Mouse (Mus musculus) cerebellum, adult (tissue): ENCODE measurements around the gene Tpcn2.

Experiments
- ATAC-seq: cut with Nextera tagmentation; 2 replicates; pipeline ENCODE4 v1.9.2; 2017; ENCODE audit warnings: mild to moderate bottlenecking, moderate library complexity, mixed read lengths; ENCODE audit not compliant: insufficient number of reproducible peaks, low FRiP score, low TSS enrichment

Tpcn2 gene

DNA sequence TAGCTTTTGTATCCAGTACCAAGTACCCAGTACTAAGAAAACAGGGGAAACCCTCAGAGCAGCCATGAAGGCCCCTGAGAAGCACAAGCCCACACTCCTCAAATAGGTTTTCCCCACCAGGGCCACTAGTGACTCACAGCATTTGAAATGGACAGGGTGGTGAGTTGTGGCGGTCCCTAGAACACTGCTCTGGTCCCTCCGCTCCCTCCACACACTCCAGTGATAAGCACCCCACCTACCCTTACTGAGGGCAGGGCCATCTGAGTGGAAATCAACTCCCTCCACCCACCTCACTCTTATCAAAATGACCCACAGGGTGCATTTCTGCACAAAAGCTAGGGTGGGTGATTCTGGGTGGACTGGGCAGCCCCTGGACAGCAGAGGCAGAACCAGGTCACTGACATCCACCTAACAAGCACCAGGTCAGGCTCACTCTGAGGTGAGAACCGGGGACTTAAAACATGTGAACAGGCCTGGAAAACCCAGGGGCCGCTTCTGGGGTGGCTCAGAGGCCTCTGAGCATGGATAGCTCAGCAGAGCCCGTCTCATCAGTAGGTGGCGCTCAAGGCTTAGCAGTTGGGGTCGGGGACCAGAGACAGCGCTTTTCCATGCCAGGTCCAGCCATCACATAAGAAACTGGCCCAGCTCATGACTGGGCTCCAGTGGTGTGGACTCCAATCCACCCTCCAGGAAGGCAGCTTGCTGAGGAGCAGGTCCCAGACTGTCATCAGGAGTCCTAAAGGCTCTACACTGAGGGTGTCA lies 30.9 kb downstream of the Tpcn2 start:
- ATAC-seq = peak; percentile 70

- no peak for ATAC-seq
These were observed 33.6 kb downstream of the Tpcn2 start for GRCm38 (mm10) chr7:145250225-145250624.

DNA sequence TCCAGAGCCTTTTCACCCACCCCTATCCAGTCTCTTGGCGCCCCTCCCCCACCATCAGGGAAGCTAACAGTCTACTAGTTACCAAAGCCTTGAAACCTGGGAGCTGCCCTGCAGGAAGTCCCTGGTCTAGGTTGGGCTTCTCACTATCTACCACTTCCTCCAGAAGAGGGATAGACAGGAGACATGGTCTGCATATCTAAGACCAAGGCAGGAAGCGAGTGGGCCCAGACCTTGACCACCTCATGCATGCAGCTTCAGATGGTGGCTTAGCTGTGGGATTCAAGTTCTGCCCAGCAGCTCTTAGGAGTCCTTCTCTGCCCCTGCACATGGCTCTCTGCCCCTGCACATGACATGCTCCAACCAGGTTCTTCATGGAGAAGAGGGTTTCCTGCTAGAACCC lies 34.9 kb downstream of the Tpcn2 start:
- no peak for ATAC-seq

DNA sequence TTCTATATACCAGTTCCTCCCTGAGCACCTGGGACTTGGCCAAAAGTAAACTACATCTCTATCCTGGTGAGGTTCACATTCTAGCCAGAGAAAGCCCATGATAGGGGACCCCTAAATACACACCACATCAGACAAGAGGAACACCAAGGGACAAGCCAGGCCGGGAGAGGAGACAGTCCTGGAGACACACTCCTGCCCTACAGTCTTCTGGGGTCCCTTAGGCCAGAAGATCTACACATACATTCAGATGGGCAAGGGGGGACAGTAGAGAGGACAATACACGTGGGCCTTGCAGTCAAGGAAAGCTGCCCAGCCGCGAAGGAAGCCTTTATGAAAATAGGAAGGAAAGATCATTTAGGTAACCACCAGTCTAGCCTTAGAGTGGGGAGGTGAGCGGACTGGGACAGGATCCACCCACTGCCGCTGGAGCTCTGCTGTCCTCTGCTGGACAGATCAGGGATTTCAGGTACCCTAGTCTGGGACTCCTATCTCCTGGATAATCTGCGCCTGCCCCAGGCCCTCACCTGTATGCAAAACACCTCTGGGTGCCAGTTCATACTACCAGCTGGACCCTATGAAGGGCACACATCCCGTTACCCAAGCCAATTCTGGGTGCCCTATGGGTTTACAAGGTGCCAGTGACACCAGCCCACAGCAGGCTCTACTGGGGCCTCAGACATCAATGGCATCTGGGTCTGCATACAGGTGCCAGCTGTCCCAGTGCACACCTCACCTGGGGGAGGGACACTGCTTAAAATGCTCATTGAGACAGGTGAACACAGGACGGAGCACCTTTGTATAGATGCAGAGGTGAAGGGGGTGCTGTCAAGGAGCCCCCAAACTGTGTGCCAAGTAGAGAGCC lies 40.7 kb downstream of the Tpcn2 start:
- ATAC-seq = peak; percentile 67

DNA sequence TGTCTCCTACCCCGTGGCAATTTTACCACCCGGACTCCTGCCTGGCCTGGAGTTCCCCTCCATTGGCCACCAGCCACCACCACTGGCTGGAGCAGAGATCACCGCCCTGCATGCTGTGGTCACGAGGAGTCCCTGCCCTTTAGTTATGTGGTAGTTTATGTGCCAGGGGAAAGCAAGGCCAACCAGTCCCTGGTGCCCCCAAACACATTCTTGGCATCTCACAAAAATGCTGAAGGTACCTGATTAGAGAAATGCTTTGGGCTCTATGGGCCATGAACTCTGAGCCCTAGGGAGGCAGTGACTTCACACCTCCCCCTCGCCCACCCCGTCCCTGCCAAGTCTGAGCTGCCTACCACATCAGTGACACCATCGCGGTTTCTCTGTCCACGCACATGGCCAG lies 41.8 kb downstream of the Tpcn2 start:
- no peak for ATAC-seq

DNA sequence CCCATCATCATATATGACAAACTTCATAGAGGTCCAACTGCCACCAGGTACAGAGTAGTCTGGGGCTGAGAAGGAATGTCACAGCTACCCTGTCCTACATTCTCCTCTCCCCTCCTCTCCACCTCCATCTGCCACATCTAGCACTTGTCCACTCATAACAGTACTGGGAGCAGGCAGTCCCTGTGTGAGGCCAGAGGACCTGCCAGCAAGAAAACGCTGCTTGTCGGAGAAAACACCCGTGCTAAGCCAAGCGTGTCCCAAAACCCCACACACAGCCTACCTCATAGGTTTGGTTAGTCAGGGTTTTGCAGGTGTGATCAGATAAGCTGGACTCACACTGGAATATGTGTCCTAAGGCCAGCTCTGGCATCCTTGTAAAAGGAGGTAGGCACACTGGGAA lies 42.9 kb downstream of the Tpcn2 start:
- peak; percentile 59 for ATAC-seq

- ATAC-seq = no peak
These were observed 43.9 kb downstream of the Tpcn2 start for GRCm38 (mm10) chr7:145239736-145240505.

DNA sequence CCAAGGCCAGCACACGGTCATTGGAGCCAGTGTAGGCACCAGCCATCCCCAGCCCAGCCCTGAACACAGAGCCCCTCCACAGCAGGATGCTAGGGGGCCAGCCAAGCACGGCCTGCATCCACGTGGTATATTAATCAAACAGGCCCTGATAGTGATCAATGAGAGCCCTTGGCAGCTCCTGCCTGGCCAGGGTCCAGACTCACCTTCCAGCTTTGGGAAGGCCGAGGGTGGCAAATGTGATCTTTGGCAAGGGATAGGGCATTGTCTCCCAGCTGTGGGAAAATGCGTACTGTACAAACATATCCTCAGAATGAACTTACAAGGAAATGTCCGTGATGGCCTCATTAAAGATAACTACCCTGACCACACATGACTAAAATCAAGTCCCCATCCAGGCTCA lies 44.7 kb downstream of the Tpcn2 start:
- no peak for ATAC-seq

- ATAC-seq = no peak
These were observed 48.7 kb downstream of the Tpcn2 start for GRCm38 (mm10) chr7:145234841-145235790.

GRCm38 (mm10) chr7:145231659-145232058 lies 52.2 kb downstream of the Tpcn2 start:
- ATAC-seq = no peak

DNA sequence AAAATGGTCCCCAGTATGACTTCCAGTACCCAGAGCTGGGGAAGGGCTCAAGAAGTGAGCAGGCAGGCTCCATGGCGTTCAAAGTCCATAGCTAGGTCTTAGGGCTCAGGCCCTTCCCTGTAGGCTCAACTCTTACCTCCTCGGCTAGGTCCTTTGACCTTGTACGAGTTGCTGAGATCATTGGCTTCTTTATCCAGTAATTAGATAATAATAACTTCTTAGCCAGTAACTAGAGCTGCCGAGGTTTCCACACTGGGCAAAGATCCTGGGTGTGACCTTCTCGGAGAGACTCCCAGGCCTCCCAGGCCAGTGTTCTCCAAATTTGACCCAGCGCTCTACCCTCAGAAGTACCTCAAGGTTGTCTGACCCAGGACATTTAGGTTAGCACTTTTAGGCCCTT lies 57.2 kb downstream of the Tpcn2 start:
- no peak for ATAC-seq

- no peak for ATAC-seq
These were observed 58.2 kb downstream of the Tpcn2 start for GRCm38 (mm10) chr7:145225626-145226025.

DNA sequence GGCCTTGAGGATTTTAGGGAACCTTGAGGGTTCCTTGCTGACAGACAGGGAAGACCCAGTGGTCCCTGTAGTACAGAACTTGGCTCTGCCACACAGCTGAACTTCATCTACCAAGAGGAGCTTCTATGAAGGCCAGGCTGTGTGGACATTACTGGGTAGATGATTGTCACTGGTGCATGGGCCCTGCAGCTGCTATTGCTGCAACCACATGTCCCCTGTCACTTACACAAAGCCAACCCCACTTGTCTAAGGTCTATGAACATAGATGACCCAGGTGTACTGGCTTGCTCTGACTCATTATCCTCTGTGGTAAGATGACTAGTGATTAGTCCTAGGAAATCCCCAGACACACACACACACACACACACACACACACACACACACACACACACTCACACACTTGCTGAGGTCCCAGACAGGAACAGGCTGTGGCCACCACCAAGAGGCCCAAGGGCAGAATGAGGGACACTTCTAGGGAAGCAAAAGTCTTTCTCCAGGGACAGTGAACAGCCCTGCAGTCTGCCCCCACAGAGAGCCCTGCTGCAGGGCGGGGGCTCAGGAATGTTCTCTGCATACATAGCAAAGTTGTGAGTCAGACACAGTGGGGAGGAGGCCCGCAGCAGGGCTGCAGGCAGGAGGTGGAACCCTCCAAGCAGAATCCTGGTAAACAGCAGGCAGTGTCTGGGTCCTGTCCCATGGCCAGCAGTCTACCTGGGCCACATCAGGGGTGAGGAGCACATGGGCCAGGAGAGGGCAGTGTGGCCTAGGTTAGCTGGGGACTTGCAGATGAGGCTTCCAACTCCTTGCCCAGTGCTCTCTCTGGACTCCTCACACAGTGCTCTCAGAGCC lies 61.7 kb downstream of the Tpcn2 start:
- peak; percentile 36; the same call in 1 of the 2 replicates for ATAC-seq

DNA sequence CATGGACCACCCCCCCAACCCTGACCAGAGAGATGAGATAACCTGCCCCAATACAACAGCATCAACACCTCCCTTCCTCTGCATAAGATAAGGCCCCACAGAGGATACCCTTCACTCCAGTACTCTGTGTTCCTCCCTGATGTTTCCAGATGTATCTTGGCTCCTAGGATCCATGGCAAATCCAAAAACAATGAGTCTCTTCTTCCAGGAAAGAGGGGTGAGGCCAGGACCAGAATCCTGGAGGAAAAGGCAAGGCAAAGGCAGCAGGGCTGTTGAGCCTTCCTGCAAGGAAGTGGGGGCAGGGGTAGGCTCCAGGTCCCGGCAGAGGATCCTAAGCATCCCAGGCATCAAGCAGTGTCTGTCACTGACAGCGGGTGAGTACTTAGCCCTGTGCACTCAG lies 62.5 kb downstream of the Tpcn2 start:
- ATAC-seq = no peak

- ATAC-seq = no peak
These were observed 64.4 kb downstream of the Tpcn2 start for GRCm38 (mm10) chr7:145219420-145219831.

DNA sequence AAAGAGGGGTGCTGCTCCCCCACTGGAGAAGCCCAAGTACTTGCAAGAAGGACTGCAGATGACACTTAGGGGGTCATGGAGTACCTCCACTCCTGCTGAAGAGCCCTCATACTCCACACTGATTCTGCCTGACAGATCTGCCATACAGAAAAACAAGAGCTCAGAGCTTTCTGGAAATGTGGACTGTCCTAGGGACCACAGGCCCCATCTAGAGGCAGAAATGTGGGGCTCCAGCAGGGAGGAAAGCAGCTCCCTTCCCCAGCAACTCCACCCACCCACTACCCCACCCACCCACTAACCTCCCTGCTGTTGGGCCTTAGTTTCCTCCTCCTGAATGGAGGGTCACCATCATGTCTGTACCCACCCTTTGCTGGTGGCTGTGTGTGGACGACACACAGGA lies 67.2 kb downstream of the Tpcn2 start:
- no peak for ATAC-seq

DNA sequence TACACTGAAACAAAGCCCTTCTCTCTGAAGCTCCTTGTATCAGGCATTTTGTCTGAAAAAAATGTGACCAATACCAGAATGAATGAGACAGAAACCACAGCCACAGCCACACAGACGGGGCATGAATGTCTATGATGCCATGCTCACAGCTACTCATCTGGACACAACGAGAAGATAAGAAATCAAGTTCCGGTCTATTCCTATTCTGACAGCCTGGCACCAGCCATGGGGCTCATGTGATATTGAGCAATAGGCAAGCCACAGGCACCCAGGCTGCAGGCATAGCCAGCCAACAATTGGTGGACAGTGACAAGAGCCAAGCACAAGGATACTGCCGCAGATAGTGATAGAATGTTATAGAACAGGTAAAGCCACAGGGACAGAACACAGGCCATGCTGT lies 68.3 kb downstream of the Tpcn2 start:
- ATAC-seq = no peak

DNA sequence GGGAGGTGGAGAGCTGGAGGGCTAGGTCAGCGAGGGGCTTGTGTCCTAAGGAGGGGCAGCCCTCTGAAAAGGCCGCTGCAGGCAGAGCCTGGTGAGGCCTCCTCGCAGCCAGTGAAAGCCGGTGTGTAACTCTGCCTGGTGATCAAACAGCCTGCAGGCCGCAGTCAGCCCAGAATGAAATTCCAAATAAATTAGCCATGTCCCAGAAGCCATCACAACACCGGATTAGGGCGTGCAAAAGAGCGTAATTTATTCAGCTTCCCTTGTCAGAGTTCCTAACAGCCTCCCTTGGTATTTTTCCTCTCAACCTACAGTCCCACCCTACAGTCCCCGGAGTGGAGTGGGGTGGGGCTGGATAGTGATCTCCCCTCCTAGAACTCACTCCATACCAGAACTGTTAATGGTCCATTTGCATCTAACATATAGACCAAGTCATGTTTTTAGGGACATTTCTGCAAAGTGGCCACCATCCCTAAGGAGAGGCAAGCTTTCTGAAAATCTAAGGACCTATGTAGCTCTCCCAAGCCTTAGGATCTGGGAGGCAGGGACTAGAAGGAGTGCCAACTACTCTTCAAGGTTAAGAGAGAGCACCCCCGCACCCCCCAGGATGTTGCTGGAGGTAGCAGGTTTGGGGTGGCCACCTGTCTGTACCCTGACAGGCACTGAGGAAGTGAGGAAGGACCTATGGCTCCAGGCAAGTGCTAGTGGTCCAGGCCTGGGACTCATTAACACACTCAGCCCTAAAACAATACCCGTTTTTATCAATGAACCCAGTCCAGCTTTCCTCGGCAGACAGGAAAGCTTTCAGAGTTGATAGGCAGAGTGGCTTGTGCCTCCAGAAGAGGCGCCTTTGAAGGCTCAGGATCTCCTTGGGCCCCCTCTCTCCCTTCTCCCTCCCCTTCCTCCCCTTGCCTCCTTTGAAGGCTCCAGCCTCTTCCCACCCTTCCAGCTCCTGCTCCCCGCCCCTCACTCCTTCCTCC lies 71.8 kb downstream of the Tpcn2 start:
- ATAC-seq = no peak
